Mouse (Mus musculus) embryonic facial prominence, embryonic 12.5 days (tissue): Measurements from ENCODE around the gene Rprd1b. TPM values are rescaled to one million over a fixed set of nuclear protein-coding genes. Genes with fewer than 3 reads are reported as not detected.

Experiments used
- ATAC-seq: fragments of 200-750 bp; cut with Nextera tagmentation; 2 replicates; pipeline ENCODE4 v1.8.0; 2017; ENCODE audit not compliant: insufficient number of reproducible peaks, insufficient read depth, low FRiP score, low TSS enrichment
- H3K27ac ChIP-seq: fragments of 300-500 bp; sonication (generic); 2 replicates; pipeline ENCODE4 v1.5.1; 2016; ENCODE audit warnings: mild to moderate bottlenecking
- H3K27me3 ChIP-seq: fragments of 300-500 bp; sonication (generic); 2 replicates; pipeline ENCODE4 v1.6.1; 2016; ENCODE audit warnings: mild to moderate bottlenecking, moderate library complexity
- H3K36me3 ChIP-seq: fragments of 300-500 bp; sonication (generic); 2 replicates; pipeline ENCODE4 v1.6.1; 2016; ENCODE audit warnings: mild to moderate bottlenecking
- H3K4me1 ChIP-seq: fragments of 300-500 bp; sonication (generic); 2 replicates; pipeline ENCODE4 v1.6.1; 2016
- H3K4me2 ChIP-seq: fragments of 300-500 bp; sonication (generic); replicated peaks from 2 replicates; pipeline ENCODE4 v1.6.1; 2016; ENCODE audit warnings: mild to moderate bottlenecking, moderate library complexity
- H3K4me3 ChIP-seq: fragments of 300-500 bp; sonication (generic); 2 replicates; pipeline ENCODE4 v1.5.1; 2016; ENCODE audit warnings: mild to moderate bottlenecking
- H3K9ac ChIP-seq: fragments of 300-500 bp; sonication (generic); 2 replicates; pipeline ENCODE4 v1.6.1; 2016; ENCODE audit warnings: mild to moderate bottlenecking, moderate library complexity
- H3K9me3 ChIP-seq: fragments of 300-500 bp; sonication (generic); 2 replicates; pipeline ENCODE4 v1.6.1; 2016; ENCODE audit warnings: mild to moderate bottlenecking, moderate library complexity
- WGBS: fragments of 180-500 bp; shearing (Covaris S2); methylation state at CpG from one replicate; pipeline ENCODE4 v1.1.7; 2016; 5-methylcytosine and 5-hydroxymethylcytosine counted together
- polyA plus RNA-seq: library from polyadenylated mRNA; unstranded; fragments of >200 nt; fragmentation: Nextera tagmentation; extraction: Ambion mirVana; gene quantifications from 2 replicates; pipeline ENCODE4 v1.2.1, GENCODE M21; 2016

Rprd1b gene
- polyA plus RNA-seq, 1 experiment from 2014 or later, result 52.8 TPM

DNA sequence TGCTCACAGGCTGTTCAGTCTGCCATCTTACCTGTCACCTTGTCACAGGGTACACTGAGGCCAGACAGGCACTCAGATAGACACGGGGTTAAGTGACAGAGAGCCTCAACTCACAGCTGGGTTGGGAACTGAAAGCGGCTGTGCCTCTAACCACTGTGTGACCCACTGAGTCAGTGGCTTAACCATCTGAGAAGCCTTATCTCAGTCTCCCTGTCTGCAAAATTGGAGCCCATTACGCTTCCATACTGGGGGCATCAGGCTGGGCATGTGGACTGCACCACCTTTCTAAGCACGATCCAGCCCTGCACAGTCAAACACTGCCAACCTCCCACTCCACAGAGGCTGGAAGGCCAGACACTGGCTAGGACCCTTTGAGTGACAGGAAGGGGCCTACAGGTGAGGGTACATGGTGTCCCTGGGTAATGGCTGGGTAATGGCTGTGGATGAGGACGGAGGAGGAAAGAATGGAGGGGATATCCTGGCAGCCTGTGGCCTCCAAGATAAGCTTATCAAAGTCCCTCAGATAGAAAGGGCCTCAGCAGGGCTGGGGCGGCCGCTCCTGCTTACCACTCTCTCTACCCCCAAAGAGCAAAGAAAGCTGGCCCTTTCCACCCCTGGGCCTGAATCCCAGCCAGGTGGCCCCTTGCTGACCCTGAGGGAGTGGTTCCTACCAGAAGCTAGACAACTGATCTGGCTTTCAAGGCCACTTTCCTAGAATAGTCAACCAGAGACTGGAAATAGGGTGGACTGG is 113.6 kb downstream of the Rprd1b start:
- H3K4me2 ChIP-seq, result no peak overlapping the region
- H3K27me3 ChIP-seq, result peaks cover 16% of the 10 kb centered on the region; the same call in 1 of the 2 replicates
- no peaks in the 10 kb centered on the region for H3K36me3 ChIP-seq
- no peaks in the 10 kb centered on the region for H3K9me3 ChIP-seq
- H3K4me1 ChIP-seq, result 0 out of 2 replicates have a peak, but pooled peaks cover 24% of the 10 kb centered on the region
- H3K27ac ChIP-seq, result no peak overlapping the region
- WGBS, result 84% methylated on average over 7 of the region's 7 CpGs
- no peak overlapping the region for H3K4me3 ChIP-seq
- H3K9ac ChIP-seq, result no peak overlapping the region
- ATAC-seq, result no peak

DNA sequence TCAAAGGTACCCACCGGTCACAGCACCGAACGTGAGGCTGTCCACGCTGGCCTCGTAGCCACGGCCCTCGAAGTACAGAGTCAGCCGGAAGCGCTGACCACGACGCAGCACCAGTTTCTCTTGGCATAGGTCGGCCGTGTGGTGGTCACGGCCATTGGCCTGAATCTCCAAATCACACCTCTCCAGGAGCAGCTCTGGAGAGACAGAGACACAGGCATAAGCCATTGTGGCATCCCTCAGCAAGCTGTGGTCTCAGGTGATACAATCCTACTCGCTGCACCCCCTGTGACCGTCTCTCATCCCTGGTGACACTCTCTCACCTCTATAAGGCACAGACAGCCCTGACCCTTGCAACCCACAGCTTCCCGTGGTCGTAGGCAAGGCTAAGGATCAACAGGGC is 114.7 kb downstream of the Rprd1b start:
- H3K4me1 ChIP-seq, result 0 out of 2 replicates have a peak, but pooled peaks cover 24% of the 10 kb centered on the region

DNA sequence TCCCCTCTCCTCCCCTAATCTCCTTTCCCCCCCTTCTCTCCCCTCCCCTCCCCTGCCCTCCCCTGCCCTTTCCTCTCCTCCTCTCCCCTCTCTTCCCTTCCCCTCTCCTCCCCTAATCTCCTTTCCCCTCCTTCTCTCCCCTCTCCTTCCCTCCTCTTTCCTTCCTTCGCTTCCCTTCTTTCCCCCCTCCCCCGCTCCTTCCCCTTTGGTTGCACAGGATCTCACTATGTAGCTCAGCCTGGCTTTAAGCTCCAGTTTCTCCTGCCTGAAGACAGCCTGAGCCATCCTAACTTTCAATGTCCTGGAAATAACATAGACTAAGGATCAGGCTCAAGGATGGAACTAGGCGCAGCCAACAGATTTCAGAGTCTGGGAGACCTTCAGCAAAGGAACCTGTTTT is 115.5 kb downstream of the Rprd1b start:
- H3K27ac ChIP-seq, result no peak overlapping the region
- no peak overlapping the region for H3K4me3 ChIP-seq
- H3K27me3 ChIP-seq, result peaks cover 18% of the 10 kb centered on the region; the same call in 1 of the 2 replicates
- no peaks in the 10 kb centered on the region for H3K36me3 ChIP-seq
- H3K9me3 ChIP-seq, result no peaks in the 10 kb centered on the region
- H3K9ac ChIP-seq, result no peak overlapping the region
- 45% methylated on average over 3 of the region's 3 CpGs for WGBS
- H3K4me2 ChIP-seq, result no peak overlapping the region
- 0 out of 2 replicates have a peak, but pooled peaks cover 24% of the 10 kb centered on the region for H3K4me1 ChIP-seq
- no peak for ATAC-seq

More for the DNA sequence above, 114.7 kb downstream of the Rprd1b start:
- H3K9ac ChIP-seq, result no peak overlapping the region
- H3K36me3 ChIP-seq, result no peaks in the 10 kb centered on the region
- H3K9me3 ChIP-seq, result no peaks in the 10 kb centered on the region
- no peak overlapping the region for H3K4me3 ChIP-seq
- 82% methylated on average over 18 of the region's 18 CpGs for whole genome bisulfite sequencing
- no peak overlapping the region for H3K4me2 ChIP-seq
- ATAC-seq, result no peak
- peaks cover 18% of the 10 kb centered on the region; the same call in 1 of the 2 replicates for H3K27me3 ChIP-seq
- no peak overlapping the region for H3K27ac ChIP-seq

DNA sequence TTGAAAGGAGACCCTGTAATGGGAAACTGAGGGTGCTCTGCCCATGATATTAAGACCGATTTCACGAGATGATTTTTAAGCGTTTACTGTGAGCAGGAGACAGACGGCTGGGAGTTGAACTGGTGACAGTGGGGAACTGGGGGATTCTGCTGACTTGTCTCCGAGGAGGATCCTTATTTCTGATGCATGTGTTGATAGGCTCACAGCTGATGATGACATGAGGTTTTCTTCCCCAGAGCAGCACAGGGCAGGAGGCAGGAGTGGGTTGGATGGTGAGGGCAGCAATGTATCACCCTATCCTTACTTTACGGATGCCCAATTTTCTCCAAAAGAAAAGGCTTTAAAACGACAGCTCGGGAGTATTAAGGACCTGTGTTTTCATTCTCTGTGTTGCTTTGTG is 116.0 kb downstream of the Rprd1b start:
- Histone ChIP-seq H3K27ac (no peak overlapping the region), H3K4me1 (0 out of 2 replicates have a peak, but pooled peaks cover 24% of the 10 kb centered on the region), H3K9me3 (no peaks in the 10 kb centered on the region), H3K9ac (no peak overlapping the region), H3K4me3 (no peak overlapping the region), H3K36me3 (no peaks in the 10 kb centered on the region), H3K27me3 (peaks cover 18% of the 10 kb centered on the region; the same call in 1 of the 2 replicates), H3K4me2 (no peak overlapping the region)
- WGBS, result 60% methylated on average over 8 of the region's 8 CpGs
- no peak for ATAC-seq

DNA sequence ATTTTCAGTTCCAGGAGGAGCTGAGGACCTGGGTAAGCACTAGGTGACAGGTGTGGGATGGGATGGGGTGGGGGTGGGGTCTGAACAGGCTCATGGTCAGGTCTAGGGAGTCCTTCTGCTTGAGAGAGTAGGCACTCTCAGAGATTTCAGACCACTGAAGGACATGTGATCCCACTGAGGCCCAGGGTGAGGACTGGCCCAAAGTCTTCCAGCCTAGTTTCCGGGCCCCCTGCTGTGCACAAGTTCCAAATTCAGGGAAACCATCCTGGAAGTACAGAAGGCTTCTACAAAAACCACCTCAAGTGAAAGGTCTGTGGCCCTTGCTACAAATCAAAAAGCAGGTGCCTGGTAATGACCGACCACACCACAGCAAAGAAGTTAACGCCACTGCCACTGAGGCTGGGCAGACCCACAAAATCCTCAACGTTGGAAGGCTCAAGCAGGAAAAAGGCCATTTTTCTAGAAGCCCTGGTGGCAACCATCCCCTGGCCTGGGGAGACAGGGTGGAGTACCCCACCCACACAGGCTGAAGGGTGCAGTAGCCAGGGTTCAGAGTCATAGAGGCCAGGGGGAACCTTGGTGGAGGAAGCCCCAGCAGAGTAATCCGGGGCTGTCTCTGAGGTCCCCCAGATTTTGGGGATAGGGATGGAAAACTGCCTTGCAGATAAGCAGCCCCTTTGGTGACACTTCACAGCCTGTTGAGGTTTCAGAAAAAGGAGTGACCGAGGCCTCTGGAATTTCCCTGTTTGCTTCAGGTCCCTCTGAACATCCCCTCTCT is 116.6 kb downstream of the Rprd1b start:
- peaks cover 18% of the 10 kb centered on the region; the same call in 1 of the 2 replicates for H3K27me3 ChIP-seq
- 87% methylated on average over 6 of the region's 6 CpGs for WGBS
- H3K27ac ChIP-seq, result no peak overlapping the region
- no peaks in the 10 kb centered on the region for H3K9me3 ChIP-seq
- no peak for ATAC-seq
- H3K4me1 ChIP-seq, result 0 out of 2 replicates have a peak, but pooled peaks cover 18% of the 10 kb centered on the region
- no peaks in the 10 kb centered on the region for H3K36me3 ChIP-seq
- H3K4me2 ChIP-seq, result peak overlapping the region; percentile 70; the same call in 1 of the 2 replicates
- no peak overlapping the region for H3K4me3 ChIP-seq
- no peak overlapping the region for H3K9ac ChIP-seq

DNA sequence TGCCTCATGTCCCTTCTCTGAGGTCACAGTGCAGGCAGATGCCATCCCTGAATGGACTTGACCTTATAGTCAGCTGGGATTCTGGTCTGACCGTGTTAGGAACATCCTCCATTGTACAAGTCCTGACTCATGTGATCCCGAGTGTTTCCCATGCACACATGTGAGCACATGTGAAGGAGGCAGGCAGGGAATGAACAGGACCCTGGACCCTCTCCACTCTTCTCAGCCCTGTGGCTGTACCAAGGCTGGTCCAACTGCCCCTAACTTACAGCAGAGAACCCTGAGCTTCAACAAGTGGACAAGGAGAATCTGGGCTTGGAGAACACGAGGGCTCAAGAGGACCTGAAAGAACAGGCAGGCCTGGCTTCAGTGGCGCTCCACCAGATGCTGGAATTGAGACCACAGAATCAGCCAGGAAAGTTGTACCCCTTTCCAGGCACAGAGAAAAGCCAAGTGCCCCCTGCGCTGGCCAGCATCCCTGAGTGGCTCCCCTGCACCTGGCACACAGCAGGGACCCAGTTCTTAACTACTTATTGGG is 117.3 kb downstream of the Rprd1b start:
- peak overlapping the region; percentile 38; the same call in 1 of the 2 replicates for H3K4me3 ChIP-seq
- no peak overlapping the region for H3K27ac ChIP-seq

DNA sequence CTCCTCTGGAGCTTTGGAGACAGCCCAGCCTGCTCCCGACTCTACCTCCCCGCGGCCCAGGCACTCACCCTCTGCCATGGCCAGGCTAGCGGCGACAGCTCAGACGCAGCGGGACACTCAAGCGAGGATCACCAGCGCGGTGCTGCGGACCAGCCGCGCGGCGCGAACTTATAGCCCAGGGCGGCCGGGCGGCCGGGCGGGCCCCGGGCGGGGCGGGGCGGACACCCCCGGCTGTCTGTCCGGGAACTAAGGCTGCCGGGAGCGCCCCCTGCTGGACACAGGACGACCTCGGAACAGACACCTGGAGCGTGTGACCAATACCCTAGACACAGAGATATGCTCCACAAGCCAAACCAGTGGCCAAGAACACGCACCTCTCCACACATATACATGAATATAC is 117.9 kb downstream of the Rprd1b start, which contains the start of gene Tgm2:
Gene Tgm2, minus strand, starts transcription at position 214 of the 400 bp plus-strand sequence.
- H3K27me3 ChIP-seq, result peaks cover 18% of the 10 kb centered on the region; the same call in 1 of the 2 replicates
- H3K4me1 ChIP-seq, result 0 out of 2 replicates have a peak, but pooled peaks cover 6% of the 10 kb centered on the region
- WGBS, result under 1% methylated on average over 33 of the region's 33 CpGs
- 0 out of 2 replicates have a peak within 1 kb of the TSS, but pooled peaks have one; percentile 47 for H3K9ac ChIP-seq
- no peak for ATAC-seq
- H3K4me3 ChIP-seq, result peak within 1 kb of the TSS; percentile 38
- H3K27ac ChIP-seq, result no peak within 1 kb of the TSS
- H3K9me3 ChIP-seq, result 0 out of 2 replicates have a peak, but pooled peaks cover 4% of the 10 kb centered on the region
- peak within 1 kb of the TSS; percentile 70 for H3K4me2 ChIP-seq
- H3K36me3 ChIP-seq, result no peaks in the 10 kb centered on the region

More for the DNA sequence above, 117.3 kb downstream of the Rprd1b start:
- Histone ChIP-seq H3K9ac (no peak overlapping the region), H3K4me2 (peak overlapping the region; percentile 70), H3K36me3 (no peaks in the 10 kb centered on the region), H3K4me1 (0 out of 2 replicates have a peak, but pooled peaks cover 11% of the 10 kb centered on the region), H3K9me3 (no peaks in the 10 kb centered on the region), H3K27me3 (peaks cover 18% of the 10 kb centered on the region; the same call in 1 of the 2 replicates)
- WGBS, result 77% methylated on average over 5 of the region's 5 CpGs
- ATAC-seq, result no peak

DNA sequence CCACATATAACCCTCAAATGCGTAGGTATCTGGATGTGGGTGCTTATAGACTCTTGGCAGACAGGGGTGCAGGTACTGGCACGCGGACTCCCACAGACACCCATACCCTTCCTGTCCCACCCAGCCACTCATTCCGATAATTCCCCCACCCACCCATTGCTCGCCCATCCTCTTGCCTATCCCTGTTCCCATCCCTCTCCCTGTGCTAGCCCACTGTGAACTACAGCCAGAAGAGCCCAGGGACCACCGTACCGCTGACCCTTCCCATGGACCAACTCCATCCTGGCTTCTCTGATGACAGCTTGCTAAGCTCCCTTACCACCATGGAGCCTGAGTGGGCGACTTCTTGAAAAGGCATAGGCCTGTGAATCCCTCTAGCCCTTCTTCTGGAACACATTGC is 118.7 kb downstream of the Rprd1b start:
- H3K27ac ChIP-seq, result no peak overlapping the region
- WGBS, result 90% methylated on average over 8 of the region's 8 CpGs
- H3K4me1 ChIP-seq, result 0 out of 2 replicates have a peak, but pooled peaks cover 6% of the 10 kb centered on the region
- H3K4me2 ChIP-seq, result no peak overlapping the region
- no peak overlapping the region for H3K4me3 ChIP-seq
- ATAC-seq, result no peak
- no peaks in the 10 kb centered on the region for H3K36me3 ChIP-seq
- 0 out of 2 replicates have a peak, but pooled peaks cover 5% of the 10 kb centered on the region for H3K9me3 ChIP-seq
- peaks cover 18% of the 10 kb centered on the region; the same call in 1 of the 2 replicates for H3K27me3 ChIP-seq
- no peak overlapping the region for H3K9ac ChIP-seq

DNA sequence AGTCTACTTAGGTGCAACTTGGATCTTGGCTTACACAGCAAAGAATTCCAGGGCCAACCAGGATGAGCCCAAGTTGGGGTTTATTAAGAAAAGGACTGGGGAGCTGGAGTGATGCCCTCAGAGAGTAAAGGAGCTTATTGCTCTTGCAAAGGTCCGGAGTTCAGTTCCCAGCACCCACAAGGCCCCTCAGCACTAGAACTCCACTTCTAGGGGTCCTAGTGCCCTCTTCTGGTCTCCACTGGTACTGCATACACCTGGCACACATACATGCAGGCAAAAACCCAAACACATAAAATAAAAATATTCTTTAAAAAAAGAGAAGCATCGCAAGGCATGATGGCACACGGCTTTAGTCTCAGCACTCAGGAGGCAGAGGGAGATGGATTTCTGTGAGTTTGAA is 122.8 kb downstream of the Rprd1b start:
- H3K36me3 ChIP-seq, result no peaks in the 10 kb centered on the region
- no peak overlapping the region for H3K4me2 ChIP-seq
- no peak overlapping the region for H3K4me3 ChIP-seq
- H3K9me3 ChIP-seq, result 0 out of 2 replicates have a peak, but pooled peaks cover 5% of the 10 kb centered on the region
- no peak overlapping the region for H3K9ac ChIP-seq
- no peak overlapping the region for H3K27ac ChIP-seq
- peaks cover 6% of the 10 kb centered on the region; the same call in 1 of the 2 replicates for H3K27me3 ChIP-seq
- H3K4me1 ChIP-seq, result peaks cover 13% of the 10 kb centered on the region
- ATAC-seq, result no peak
- 96% methylated on average over 3 of the region's 3 CpGs for WGBS

DNA sequence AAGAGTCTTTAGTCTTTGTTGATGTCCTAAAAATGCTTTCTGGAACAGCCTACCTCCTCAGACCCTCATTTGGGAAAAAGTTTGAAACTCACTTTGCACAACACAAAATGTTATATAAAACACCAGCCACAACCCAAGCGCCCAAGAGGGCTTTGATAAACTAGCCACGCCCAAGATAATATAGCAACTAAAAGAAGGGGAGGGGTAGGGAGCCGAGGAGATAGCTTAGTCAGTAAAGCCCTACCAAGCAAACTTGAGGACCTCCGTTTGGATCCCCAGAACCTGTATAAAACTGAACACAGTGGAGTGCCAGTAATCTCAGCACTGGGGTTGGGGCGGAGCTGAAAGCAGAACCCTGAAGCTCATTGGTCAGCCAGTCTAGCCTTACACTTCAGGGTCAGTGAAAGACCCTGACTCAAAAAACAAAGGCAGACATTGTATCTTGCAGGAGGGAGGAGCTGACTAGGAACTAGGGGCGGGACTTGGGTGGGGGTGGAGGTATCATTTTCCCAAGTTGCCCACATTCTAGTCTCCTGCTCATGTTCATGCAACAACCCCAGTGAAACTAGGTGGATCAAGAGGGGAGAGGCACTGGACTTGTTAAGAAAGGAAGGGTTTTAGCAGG is 124.5 kb downstream of the Rprd1b start:
- WGBS, result 28% methylated on average over 6 of the region's 6 CpGs
- Histone ChIP-seq H3K36me3 (no peaks in the 10 kb centered on the region), H3K27ac (peak overlapping the region; percentile 80), H3K9me3 (0 out of 2 replicates have a peak, but pooled peaks cover 5% of the 10 kb centered on the region), H3K4me3 (no peak overlapping the region), H3K27me3 (no peaks in the 10 kb centered on the region), H3K4me1 (peaks cover 13% of the 10 kb centered on the region), H3K4me2 (peak overlapping the region; percentile 64), H3K9ac (no peak overlapping the region)
- no peak for ATAC-seq
